Mouse (Mus musculus) large intestine, adult 2 months (tissue): Measurements from ENCODE around the gene Erh. TPM values are rescaled to one million over a fixed set of nuclear protein-coding genes. Genes with fewer than 3 reads are reported as not detected.

Source experiments
- DNase-seq: peaks from one replicate; pipeline ENCODE4 v3.0.0-alpha.2; 2012; ENCODE audit warnings: low read depth, low spot score
- WGBS: fragments of 180-500 bp; shearing (Covaris S2); methylation state at CpG from one replicate; pipeline ENCODE4 v1.1.7; 2018; 5-methylcytosine and 5-hydroxymethylcytosine counted together
- polyA plus RNA-seq: library from polyadenylated mRNA; depleted of rRNA; stranded (reverse); fragments of >200 nt; gene quantifications from 2 replicates; pipeline ENCODE4 v1.2.3, GENCODE M21; 2012; rRNA removed

Erh gene
- polyA plus RNA-seq, result 41.8 and 42.0 TPM in 2 replicates

DNA sequence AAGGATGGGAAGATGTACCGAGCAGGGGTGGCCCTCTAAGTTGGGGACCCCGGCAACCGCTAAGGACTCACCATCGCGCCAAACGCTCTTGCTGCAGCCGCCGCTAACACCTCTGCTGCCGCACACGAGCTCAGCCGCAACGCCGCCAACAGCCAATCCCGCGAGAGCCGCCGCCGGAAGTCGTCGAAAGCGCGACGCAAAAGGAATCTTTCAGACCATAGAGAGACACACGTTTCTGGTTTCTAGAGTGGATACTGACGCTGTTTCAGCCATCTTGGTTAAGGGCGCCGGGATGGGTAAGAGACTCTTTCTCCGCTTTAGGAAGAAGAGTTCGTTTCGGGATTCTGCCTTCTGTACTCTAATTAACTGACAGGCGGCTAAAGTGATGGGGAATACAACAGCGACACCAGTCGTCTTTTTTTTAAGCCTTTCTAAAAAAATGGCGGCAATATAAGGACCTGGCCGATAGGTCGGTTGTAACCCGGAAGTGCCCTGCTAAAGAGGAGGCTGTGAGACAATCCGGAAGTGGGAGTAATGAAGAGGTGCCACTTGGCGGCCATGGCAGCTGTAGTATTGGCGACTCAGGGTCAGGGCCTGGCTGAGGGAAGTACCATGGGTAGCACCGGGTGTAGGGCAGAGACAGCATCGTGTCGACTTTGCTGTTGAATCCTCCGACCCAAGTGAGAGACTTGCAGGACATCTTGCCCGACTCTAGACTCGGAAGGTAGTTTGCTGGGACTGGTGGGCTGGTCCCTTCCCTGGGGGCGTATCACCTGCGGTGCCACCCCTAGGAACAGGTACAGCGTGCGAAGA lies at the start of gene Erh, which contains the start of gene Slc39a9:
Gene Erh (minus strand): TSS at position 649 of the 813 bp plus-strand sequence.
Gene Slc39a9 (plus strand): TSS at position 191 of the 813 bp plus-strand sequence.
- under 1% methylated on average over 50 of the region's 50 CpGs for WGBS
- peak; percentile 86 for DNase-seq

DNA sequence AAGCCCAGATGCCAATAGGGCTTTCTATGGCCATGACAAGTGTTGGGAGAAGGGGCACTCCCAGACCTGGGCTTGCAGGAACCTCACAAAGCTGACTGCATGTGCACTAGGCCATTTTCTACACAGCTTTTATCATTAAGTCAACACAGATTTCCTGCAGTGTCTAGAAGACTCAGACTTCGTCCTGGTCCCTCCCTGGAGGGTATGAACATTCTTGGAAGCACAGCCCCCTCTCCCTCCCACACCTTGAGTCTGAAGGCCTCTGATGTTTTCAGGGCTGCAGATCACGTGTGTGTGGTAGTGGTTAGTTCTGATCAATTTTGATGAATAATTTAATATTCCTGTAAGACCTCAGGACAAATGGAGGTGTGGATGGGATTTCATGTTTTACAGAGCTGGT lies 49.6 kb upstream of the Erh start:
- 58% methylated on average over 2 of the region's 2 CpGs for WGBS
- no peak for DNase-seq

DNA sequence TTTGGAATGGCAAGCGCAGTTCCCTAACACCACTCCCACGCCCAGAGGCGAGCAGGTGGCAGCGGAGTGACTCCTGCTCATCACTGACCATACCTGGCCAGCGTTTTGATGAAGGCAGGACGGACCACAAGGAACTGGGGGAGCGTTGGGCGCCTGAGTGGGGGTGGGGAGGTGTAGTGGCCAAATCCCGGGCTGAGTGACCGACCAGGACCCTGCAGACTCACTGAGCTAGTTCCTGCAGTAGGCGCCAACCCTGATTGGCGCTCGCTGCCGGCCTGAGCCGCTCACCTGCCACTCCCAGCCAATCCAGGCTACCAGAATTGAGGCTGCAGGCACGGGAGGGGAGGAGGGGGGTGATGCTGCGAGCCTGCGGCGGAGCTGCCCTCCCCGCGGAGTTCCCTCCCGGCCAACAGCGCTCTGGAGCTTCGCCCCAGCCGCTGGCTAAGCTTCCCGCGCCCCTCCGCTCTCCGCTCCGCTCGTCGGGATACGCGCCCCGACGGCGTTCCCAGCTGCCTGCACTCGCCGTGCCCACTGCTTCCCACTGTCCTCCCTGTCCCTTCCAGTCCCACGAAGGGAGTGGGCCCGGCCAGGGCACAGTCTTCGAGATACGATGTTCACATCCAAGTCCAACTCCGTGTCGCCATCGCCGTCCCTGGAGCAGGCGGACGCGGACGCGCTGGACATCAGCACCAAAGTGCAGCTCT lies 48.3 kb upstream of the Erh start, which contains the start of gene Plekhd1:
Gene Plekhd1 (plus strand): TSS at position 323 of the 704 bp plus-strand sequence.
- 2% methylated on average over 52 of the region's 52 CpGs for WGBS
- DNase-seq, result peak; percentile 25

DNA sequence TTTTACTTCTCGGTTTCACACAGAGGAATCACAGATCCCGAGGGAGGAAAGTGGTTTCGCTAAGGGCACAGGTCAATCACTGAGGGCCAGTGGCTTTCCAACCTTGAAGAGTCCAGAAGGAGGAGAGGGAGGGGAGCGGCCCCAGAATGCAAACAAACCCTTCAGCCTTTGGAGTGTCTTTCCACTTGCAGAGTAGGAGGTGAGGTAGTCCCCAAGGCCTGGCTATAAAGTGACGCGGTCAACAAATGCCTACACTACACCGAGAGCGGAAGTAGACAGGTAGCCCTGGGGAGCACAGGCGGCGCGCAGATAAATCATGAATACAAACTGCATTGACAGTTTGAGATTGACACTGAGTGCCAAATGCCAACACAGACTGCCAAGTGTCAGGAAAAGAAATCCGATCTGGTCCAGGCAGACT lies 47.5 kb upstream of the Erh start:
- peak; percentile 54 for DNase-seq
- WGBS, result 16% methylated on average over 12 of the region's 12 CpGs

DNA sequence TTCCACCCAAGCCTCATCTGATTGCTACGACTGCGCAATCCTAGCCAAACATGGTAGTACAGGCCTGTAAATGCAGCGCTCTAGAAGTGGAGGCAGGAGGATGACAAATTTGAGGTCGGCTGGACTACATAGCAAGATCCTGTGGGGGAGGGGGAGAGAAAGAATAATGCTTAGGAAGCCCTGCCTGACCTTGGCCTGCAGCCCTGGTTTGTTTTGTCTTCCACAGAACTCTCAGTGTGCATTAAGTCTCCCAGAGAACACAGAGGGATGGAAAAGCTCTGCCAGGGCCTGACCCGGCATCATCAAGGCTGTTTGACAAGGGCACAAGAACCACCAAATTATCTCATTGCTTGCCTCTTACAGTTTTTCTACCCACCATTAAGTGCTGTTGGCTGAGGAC lies 45.6 kb upstream of the Erh start:
- DNase-seq, result no peak
- 81% methylated on average over 5 of the region's 5 CpGs for WGBS

DNA sequence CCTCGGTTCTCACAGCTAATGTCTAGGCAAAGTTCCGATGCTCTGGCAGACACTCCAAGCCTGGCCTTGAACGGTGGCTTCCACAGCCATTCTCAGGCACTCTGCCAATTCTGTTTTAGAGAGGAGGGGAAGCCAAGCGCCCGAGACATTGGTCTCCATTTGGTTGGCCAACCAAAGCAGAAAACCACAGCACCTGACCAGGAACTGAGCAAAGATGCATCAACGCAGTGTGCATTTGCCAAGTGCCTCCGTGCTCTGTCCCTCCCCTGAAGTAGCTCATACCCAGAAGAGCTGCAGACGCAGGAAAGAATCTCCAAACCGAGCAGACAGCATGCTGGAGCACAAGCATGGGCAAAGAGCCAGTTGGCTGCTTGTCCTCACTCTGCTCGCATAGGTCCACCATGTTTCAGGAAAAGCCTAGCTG lies 43.7 kb upstream of the Erh start:
- 29% methylated on average over 10 of the region's 10 CpGs for WGBS
- no peak for DNase-seq

DNA sequence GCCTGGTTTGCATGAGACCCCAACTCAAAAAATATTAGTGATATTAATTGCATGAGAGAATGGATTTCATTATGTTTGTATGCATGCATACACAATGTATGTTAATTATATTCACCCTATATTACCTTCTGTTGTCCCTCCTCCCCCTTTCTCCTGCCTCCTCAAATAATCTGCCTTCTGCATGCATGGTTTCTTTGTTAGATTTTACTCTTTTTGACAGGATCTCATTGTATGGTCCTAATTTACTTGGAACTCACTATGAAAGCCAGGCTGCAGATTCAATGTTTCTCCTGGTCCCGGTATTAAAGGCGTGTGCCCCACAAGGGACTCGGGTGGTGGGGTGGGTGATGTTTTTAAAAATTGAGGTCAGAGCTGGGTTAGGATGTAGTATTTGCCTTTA lies 40.2 kb upstream of the Erh start:
- no peak for DNase-seq
- 94% methylated on average over 3 of the region's 3 CpGs for WGBS

DNA sequence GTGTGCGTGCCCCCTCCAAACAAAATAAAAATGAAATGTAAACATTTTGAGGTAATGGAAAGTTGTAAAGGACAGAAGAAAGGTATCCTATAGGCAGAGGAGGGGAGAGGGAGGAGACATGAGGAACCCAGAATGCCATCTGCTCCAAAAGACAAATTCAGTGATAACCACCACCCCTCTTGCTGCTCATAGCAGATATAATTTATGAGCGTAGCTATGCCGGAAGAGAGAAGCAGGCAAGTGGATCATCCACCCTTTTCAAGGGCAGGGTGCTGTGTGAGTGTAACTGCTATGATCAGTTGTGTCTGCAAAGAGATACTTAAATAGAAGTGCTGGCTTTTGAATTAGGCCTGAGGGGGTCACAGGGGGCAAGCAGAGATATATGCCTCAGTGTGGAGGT lies 39.4 kb upstream of the Erh start:
- 55% methylated on average over 3 of the region's 3 CpGs for WGBS
- no peak for DNase-seq

DNA sequence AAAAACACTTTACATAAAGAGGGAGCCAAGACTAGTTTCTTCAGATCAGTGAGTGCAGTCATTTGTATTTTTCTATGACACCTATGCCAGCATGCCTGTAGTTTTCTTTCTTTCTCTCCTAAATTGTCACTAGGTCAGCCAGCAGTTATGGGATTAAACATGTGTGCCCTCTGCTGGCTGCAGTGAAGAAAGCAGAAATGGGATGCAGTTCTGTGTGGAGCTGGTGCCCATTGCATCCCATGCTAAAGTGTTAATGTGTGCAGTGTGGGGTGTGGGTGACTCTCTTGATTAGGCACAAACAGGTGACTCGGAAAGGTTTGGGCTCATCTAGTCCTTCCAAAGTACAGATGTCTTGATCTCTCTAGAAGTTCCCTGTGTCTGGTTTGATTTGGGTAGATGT lies 37.2 kb upstream of the Erh start:
- no peak for DNase-seq
- whole genome bisulfite sequencing, result 78% methylated on average over 1 of the region's 1 CpGs

DNA sequence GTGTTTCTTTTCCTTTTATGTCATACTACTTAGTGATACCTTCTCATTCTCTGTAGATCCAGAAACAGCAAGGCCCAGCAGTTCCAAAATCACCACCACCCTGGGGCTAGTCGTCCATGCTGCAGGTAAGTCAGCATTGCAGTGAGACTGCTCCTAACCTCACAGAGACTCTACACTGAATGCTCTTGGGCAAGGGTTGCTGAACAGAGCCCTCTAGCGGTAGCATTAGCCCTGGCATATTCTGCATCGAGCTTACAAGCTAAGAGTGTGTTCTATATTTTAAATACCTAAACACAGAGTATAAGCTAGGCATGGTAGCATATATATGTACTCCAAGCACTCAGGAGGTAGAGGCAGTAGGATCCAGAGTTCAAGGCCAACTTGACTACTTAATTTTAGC lies 29.0 kb upstream of the Erh start:
- peak; percentile 44 for DNase-seq
- WGBS, result 11% methylated on average over 3 of the region's 3 CpGs

DNA sequence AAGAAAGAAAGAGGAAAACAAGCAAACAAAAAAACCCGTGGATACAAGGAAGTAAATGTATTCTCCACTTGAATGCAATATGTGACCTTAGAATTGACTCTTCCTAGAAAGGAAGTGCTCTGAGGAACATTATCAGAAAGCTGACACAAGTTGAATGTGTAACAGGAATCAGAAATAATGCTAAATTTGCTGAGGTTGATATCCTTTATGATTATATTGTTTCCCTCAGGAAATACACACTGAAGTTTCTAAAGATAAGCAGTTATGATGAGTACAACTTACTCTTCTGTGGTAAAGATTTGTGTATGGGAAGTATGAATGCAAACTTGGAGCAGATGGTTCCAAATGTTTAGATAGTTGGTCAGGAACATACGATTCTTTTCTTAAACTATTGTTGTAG lies 24.2 kb upstream of the Erh start:
- WGBS, result 51% methylated on average over 2 of the region's 2 CpGs
- DNase-seq, result no peak

DNA sequence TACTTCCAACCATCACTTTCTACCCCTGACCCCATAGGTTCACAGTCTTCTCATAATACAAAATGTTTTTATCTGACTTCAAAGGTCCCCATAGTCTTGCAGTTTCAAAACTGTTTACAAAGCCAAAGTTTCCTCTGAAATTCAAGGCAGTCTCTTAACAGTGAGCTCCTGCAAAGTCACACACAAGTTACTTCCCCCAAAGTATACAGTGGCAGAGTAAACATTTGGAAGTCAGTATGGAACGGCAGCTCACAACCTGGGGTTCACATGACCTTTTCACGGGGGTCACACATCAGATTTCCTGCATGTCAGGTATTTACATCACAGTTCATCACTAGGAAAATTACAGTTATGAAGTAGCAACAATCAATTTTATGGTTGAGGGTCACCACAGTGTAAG lies 19.8 kb upstream of the Erh start:
- WGBS, result 22% methylated on average over 2 of the region's 2 CpGs
- no peak for DNase-seq

DNA sequence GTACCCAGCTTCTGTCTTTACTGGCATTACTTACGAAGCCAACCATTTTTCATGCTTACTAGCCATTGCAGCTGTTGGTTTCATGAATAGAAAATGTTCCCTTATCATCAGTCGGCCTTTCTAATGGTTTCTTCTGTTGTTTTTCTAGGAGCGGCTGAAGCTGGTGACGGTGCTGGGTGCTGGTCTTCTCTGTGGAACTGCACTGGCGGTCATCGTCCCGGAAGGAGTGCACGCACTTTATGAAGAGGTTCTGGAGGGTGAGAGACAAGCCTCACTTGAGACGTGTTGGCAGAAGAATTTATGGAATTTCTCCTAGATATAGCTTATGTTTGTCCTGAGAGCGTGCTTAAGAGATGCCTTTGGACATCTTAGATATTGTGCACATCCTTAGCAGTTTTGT lies 18.2 kb upstream of the Erh start:
- no peak for DNase-seq
- WGBS, result 89% methylated on average over 10 of the region's 10 CpGs

DNA sequence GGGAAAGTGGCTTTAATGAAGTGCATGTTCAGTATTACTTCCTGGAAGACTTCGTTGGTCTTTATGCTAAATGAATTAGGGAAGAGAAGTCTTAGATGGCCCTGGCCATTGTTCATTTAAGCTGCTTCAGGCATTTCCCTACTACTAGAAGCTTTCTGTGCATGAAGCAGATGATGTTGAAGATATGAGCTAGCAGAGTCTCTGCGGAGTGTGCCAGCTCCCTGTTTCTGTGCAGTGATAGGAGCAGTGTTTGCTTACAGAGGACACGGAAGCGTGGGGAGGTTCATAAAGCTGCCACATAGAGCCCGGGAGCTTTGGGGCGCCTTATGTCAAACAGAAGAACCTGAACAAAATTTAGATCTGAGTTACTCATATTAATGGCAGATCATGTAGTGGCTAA lies 14.5 kb upstream of the Erh start:
- DNase-seq, result no peak
- WGBS, result 38% methylated on average over 6 of the region's 6 CpGs

DNA sequence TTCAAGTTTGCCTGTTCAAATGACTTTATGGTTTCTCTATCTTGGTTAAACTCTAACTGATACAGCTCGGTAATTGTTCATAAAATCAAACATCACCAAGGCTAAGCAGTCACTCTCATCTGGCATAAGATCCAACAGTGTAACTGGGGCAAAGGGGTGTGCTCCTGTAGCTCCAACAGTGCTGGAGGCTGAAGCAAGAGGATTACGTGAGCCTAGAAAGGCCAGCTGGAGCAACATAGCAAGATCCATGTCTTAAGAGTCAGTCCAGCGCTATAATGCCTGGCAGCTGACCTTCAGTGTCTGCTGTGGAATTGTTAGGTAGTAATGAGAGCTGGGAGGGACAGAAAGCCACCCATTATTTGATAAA lies 10.5 kb upstream of the Erh start:
- 22% methylated on average over 3 of the region's 3 CpGs for WGBS

DNA sequence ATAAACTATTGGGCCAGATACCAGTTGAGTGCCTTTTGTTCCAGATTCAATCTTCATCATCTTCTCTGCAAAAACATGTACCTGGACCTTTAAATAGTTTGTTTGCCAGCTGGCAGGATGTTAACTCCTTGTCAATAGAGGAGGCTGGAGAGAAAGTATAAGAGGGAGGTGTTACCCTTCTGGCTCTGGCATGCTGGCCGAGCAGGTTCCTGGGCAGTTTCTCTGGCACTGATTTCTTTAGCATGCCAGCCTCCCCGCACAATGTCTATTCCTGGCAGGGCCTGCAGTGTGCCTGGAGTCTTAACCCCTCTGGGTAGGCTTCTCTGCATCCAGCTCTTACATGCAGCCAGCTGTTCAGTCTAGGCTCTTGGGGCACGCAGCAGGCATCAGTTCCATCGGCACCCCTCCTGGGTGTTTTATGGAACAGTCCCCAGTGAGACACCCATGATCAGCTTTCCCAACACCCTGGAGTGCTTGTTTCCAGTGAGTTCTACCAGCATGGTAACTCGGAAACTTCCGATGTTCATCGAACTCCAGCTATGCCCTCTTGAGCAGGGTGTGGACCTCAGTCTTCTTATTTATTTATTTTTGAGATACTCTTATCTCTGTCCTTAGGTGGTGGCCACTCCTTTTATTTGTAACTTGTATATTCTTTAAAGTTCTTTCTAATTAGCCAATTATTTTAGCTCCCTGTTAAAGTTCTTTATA lies 10.0 kb upstream of the Erh start:
- DNase-seq, result peak; percentile 75
- 32% methylated on average over 7 of the region's 7 CpGs for WGBS

More for the DNA sequence above, 10.5 kb upstream of the Erh start:
- peak; percentile 84 for DNase-seq

DNA sequence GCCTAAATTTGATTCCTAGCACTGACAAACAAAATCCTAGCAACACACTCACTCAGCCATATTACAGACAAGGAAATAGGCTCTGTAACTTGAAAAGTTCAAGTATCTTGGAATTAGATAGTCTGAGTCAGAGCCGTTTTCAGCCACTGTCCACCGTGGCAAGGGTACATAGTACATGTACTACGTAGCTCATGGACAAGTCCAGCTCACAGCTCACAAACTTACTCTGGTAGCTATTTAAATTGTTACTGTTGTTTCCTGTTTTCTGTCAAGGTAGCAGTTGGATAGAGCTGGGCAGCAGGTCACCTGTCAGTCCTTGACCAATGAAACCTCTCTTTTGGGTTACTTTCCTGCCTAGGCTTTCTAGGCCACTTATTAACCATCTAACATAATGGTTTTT lies 2.2 kb upstream of the Erh start:
- 19% methylated on average over 3 of the region's 3 CpGs for WGBS
- peak; percentile 43 for DNase-seq

DNA sequence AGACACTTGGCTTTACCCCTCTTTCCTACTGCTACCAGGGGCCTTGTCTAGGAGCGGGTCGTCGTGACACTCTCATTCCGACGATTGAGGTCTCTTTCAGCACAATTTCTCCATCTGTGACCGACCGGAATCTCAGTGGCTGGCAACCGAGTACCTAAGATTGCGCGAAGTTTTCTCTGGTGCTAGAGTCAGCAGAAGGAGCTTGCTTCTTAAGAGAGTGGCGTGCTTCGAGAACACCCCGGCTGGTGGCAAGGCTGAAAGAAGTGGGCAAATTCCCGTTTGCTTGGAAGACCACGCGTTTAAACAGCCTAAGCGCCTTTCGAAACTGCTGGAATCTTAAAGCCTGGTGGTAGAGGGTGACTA lies 346 bp upstream of the Erh start:
- no peak for DNase-seq
- 2% methylated on average over 18 of the region's 18 CpGs for WGBS

DNA sequence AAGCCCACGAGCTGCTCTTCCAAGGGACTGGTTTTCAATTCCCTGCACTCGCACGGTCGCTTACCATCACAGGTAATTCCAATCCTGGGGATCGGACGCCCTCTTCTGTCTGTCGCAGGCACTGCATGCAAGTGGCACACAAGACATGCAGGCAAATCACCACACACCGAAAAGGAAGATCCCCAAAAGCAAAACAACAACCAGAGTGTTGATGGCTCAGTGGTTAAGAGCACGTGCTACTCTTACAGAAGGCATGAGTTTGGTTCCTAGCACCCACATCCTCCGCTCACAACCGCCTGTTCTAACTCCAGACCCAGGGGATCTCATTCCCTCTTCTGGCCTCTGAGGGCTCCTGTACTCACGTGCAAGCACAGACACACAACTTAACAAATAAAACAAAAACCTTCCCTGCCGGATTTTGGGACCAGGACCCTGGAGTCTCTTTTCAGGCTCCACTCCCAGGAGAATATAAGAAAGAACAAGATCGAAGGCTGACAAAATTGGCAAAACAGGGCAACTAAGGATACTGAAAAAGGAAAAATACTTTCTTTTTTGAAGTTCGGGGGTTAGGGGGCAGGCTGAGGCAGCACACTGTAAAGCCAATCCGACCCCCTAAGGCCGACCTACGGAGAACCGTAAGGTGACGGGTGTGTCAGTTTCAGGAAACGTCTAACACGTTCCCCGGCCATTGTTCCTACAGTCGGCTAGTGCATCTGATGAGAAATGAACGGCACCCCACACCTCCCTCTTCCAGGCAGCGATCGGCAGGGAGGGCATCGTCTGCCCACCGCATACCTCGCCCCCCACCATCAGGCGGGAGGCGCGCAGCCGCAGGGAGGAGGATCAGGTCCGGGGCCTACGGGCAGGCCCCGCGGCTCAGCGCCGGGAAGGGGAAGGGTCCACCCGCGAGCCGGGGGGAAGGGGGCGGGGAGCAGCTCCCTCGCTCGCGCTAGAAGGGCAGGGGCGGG lies 1.1 kb downstream of the Erh start:
- 1% methylated on average over 48 of the region's 48 CpGs for WGBS
- DNase-seq, result no peak
